Mouse (Mus musculus): ENCODE data around the gene Adam8.

Gene Adam8

GRCm38 (mm10) chr7:139946032-139946431, 46.3 kb downstream of the Adam8 start:
- DNase-seq (ENCODE audit: low read depth, low spot score), result no peak

GRCm38 (mm10) chr7:139945516-139945915, 46.8 kb downstream of the Adam8 start:
- DNase-seq (ENCODE audit: low read depth, low spot score), result no peak

DNA sequence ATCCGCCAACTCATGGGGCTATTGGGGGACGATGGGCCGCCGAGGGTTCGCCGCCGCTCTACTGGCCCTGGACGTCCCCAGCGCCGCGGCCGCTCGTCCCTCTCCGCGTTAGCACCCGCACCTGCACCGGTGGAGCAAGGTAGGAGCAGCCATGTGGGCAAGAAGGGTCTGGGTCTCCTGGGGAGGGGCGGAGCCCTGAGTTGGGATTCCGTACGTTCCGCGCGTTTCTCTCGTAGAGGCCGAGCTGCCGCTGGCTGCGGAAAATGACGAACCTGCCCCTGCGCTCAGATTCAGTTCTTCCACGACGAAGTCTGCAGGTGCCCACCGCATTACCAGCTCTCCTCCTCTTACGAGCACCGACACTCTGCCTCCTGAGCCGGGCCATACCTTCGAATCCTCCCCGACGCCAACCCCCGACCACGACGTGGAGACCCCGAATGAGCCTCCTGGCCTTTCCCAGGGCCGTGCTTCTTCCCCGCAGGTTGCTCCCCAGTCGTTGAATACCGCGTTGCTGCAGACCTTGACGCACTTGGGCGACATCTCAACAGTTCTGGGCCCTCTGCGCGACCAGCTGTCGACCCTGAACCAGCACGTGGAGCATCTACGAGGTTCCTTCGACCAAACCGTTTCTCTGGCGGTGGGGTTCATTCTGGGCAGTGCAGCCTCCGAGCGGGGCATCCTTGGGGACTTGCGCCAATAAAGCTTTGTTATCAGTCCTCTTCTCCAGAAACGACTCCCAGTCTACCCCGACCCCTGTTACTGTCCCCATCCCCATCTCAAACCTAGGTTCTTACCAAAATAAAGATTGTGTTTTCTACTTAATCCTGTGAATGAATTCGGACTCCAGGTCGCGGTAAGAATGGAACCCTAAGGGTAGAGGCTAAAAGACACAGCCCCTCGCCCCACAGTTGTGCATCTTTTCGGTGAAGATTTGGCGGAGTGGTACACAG, 47.8 kb downstream of the Adam8 start:
- DNase-seq (ENCODE audit: low read depth, low spot score), result no peak

DNA sequence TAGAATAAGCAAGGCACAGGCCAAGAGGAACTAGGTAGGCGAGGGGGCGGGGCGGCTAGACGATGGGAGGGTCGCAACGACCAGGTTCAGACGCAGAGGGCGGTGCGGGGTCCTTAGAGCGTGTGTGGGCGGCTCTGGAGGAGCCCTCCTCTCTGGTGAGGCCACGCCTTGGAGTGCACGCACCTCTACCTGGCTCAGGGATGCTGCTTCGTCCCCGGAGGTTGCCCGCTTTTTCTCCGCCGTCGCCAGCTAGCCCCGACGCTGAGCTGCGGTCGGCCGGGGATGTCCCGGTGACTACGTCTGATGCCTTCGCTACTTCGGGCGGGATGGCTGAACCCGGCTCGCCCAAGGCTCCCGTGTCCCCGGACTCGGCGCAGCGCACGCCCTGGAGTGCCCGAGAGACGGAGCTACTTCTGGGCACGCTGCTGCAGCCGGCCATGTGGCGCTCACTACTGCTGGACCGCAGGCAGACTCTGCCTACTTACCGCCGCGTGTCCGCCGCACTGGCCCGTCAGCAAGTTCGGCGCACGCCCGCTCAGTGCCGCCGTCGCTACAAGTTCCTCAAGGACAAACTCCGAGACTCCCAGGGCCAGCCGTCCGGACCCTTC, 48.6 kb downstream of the Adam8 start, which contains the start of gene Utf1:
Gene Utf1 (plus strand): TSS at position 116 of the 608 bp plus-strand sequence.
- peak; percentile 31 for DNase-seq (ENCODE audit: low read depth, low spot score)

- DNase-seq (ENCODE audit: low read depth, low spot score), result no peak
Measured at GRCm38 (mm10) chr7:139940476-139941209, 51.7 kb downstream of the Adam8 start.

DNA sequence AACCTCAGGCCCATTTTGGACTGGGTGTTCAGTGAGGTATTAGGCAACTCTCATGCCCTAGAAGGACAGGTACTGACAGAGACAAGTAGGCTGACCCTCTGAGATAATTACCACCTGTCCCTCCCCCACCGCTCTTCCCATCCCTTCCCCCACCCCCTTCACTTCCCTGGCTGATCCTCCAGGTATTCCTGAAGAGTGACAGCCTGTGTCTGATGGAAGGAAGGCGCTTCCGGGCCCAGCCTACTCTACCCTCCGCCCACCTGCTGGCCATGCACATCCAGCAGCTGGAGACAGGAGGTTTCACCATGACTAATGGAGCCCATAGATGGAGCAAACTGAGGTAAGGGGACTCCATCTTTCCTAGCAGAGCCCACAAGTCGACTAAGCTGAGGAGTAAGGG, 54.6 kb downstream of the Adam8 start:
- no peak for DNase-seq (ENCODE audit: low read depth, low spot score)

DNA sequence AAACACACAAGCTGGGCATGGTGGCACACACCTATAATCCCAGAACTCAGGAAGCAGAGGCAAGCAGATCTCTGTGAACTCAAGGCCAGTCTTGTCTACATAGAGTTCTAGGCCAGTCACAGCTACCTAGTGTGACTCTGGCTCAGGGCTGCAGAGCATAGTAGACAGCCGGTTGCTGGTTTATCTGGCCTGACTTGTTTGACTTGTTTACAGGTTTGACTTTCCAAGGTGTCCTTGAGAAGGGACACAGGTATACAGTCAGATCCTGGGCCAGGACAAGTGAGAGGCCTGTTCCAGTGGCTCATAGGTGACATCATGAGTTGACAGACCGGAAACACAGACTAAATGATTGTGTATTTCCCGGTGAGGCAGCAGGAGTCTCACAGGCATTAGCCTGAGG, 55.2 kb downstream of the Adam8 start:
- no peak for DNase-seq (ENCODE audit: low read depth, low spot score)

DNA sequence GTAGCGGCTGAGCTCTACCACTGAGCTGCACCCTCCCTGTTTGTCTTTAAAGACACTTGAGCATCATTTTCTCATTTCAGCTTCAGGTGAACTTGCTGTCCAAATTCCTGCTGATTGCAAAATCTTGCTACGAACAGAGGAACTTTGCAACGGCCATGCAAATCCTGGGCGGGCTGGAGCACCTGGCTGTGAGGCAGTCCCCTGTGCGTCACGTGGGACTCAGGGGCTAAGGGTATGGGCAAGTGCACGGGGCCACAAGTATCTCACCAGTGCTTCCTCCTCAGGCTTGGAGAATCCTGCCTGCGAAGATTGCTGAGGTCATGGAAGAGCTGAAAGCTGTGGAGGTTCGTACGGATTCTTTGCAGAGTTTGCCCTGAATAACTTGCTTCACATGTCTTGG, 55.7 kb downstream of the Adam8 start:
- no peak for DNase-seq (ENCODE audit: low read depth, low spot score)

GRCm38 (mm10) chr7:139930732-139931131, 61.6 kb downstream of the Adam8 start:
- DNase-seq (ENCODE audit: low read depth, low spot score), result peak; percentile 43

Measured in brain, adult 2 months (tissue).